In genomic region chr4:45013537-45013936, GRCm38 (mm10) we compare ENCODE assay signal across 8 mouse cellular contexts. TPM values are rescaled to one million over a fixed set of nuclear protein-coding genes. Genes with fewer than 3 reads are reported as not detected.
A peak's percentile ranks its signal among the peaks of the same experiment; 100 is the strongest.
DNase-seq lines count a peak whose midpoint lies in the region; ATAC-seq and TF ChIP-seq lines count a peak whose summit lies in the region.

No protein-coding gene starts in this region.

- peak overlapping the region; percentile 97 for H3K4me3 ChIP-seq in layer of hippocampus, adult 2 months
- peak overlapping the region; percentile 84; the same call in 1 of the 2 replicates for H3K4me3 ChIP-seq in brown adipose tissue, adult 24 weeks (ENCODE audit: insufficient read depth, low read depth, low read length)
- H3K4me3 ChIP-seq in hindbrain, embryonic 14.5 days (replicated peaks; ENCODE audit: low read length): peak overlapping the region; percentile 60
- peak overlapping the region; percentile 59 for H3K4me3 ChIP-seq in midbrain, embryonic 16.5 days (ENCODE audit: low read depth, low read length)

- H3K27ac ChIP-seq in layer of hippocampus, adult 2 months: peak overlapping the region; percentile 90; the same call in 1 of the 2 replicates
- no peak overlapping the region for H3K27ac ChIP-seq in brown adipose tissue, adult 24 weeks (replicated peaks; ENCODE audit: low read depth, low read length)
- H3K27ac ChIP-seq in hindbrain, embryonic 14.5 days: peak overlapping the region; percentile 72; the same call in 1 of the 2 replicates
- H3K27ac ChIP-seq in midbrain, embryonic 16.5 days (ENCODE audit: low read length): no peak overlapping the region; the same call in 1 of the 2 replicates

- H3K36me3 ChIP-seq in hindbrain, embryonic 14.5 days (replicated peaks; ENCODE audit: control insufficient read depth, insufficient read depth): no peaks in the 10 kb centered on the region
- no peaks in the 10 kb centered on the region for H3K36me3 ChIP-seq in midbrain, embryonic 16.5 days (ENCODE audit: control insufficient read depth, insufficient read depth, low read length)

- no peaks in the 10 kb centered on the region for H3K9me3 ChIP-seq in hindbrain, embryonic 14.5 days (ENCODE audit: control insufficient read depth, low read length)
- no peaks in the 10 kb centered on the region for H3K9me3 ChIP-seq in midbrain, embryonic 16.5 days (replicated peaks; ENCODE audit: control insufficient read depth, low read length, poor library complexity, severe bottlenecking)

- H3K4me2 ChIP-seq in hindbrain, embryonic 14.5 days (replicated peaks): peak overlapping the region; percentile 76
- peak overlapping the region; percentile 68 for H3K4me2 ChIP-seq in midbrain, embryonic 16.5 days (ENCODE audit: low read length)

- DNase-seq in layer of hippocampus, adult 2 months (ENCODE audit: low spot score in 2 of 2): no peak
- DNase-seq in layer of hippocampus, adult 8-10 months (ENCODE audit: low spot score in 2 of 2): no peak
- no peak for DNase-seq in hindbrain, embryonic 14.5 days (ENCODE audit: low spot score)
- DNase-seq in gastrocnemius, adult 18-20 months (ENCODE audit: low spot score): no peak
- DNase-seq in left cerebral cortex, postnatal 10 days (ENCODE audit: extremely low spot score in 1 of 2, low spot score in 2 of 2): no peak
- DNase-seq in adrenal gland, adult 8-10 months: no peak

- ATAC-seq in hindbrain, embryonic 14.5 days (ENCODE audit: low FRiP score): no peak
- ATAC-seq in midbrain, embryonic 16.5 days: no peak

- peaks cover 2% of the 10 kb centered on the region for H3K4me1 ChIP-seq in brown adipose tissue, adult 24 weeks (ENCODE audit: control insufficient read depth, insufficient read depth, insufficient read length, low read length)
- H3K4me1 ChIP-seq in hindbrain, embryonic 14.5 days (replicated peaks; ENCODE audit: control insufficient read depth, insufficient read depth, low read length): peaks cover 28% of the 10 kb centered on the region
- peaks cover 24% of the 10 kb centered on the region for H3K4me1 ChIP-seq in midbrain, embryonic 16.5 days (ENCODE audit: control insufficient read depth, insufficient read depth, low read length)

- no peak for TF ChIP-seq CTCF in layer of hippocampus, adult 2 months (conservative IDR thresholded peaks at IDR 0.05)

- H3K9ac ChIP-seq in hindbrain, embryonic 14.5 days: peak overlapping the region; percentile 63
- H3K9ac ChIP-seq in midbrain, embryonic 16.5 days (ENCODE audit: low read depth, low read length): peak overlapping the region; percentile 60

- intact Hi-C loops in left cerebral cortex, postnatal 10 days (cut with DNase I): loop anchor here (10.0 kb wide), 1 partner anchor 841 kb away; no protein-coding TSS in a partner anchor

- 10% methylated on average over 2 of the region's 2 CpGs for WGBS in hindbrain, embryonic 14.5 days
- 6% methylated on average over 2 of the region's 2 CpGs for WGBS in midbrain, embryonic 16.5 days

- H3K27me3 ChIP-seq in hindbrain, embryonic 14.5 days (ENCODE audit: control insufficient read depth, insufficient read depth, low read length): no peaks in the 10 kb centered on the region
- no peaks in the 10 kb centered on the region for H3K27me3 ChIP-seq in midbrain, embryonic 16.5 days (ENCODE audit: control insufficient read depth, insufficient read depth, low read depth, low read length)

RNA-seq across cellular contexts. Expression of gene Zbtb5, which starts 1.3 kb away (rescaled TPM):
- 10 to 100 TPM in 1 of 2 experiments, 1 to 10 TPM in 1; 9.3 to 10.1 TPM for total RNA-seq in layer of hippocampus, adult 2 months (2021)
- 10 to 100 TPM in 1 of 4 experiments, 1 to 10 TPM in 3; 9.4 to 10.6 (median 9.7) TPM for total RNA-seq in layer of hippocampus, adult 8-10 months (2022)
- 4.0 and 5.0 TPM in 2 replicates for polyA plus RNA-seq in brown adipose tissue, adult 24 weeks (2012; ENCODE audit: insufficient read depth, insufficient read length, missing spikeins)
- polyA plus RNA-seq in hindbrain, embryonic 14.5 days (2014; fragmentation: Nextera tagmentation; extraction: Ambion mirVana): 45.7 and 48.7 TPM in 2 replicates
- polyA plus RNA-seq in midbrain, embryonic 16.5 days (2015; fragmentation: Nextera tagmentation; extraction: Ambion mirVana): 44.5 and 48.7 TPM in 2 replicates
- 1 to 10 TPM; 2.0 to 2.3 TPM for total RNA-seq in gastrocnemius, adult 18-20 months (2021)
- total RNA-seq in left cerebral cortex, postnatal 10 days (2021): 10 to 100 TPM; 17.3 to 18.6 TPM
- total RNA-seq in adrenal gland, adult 8-10 months (2022): 10 to 100 TPM; 11.4 to 14.5 (median 13.5) TPM

RNA-seq across cellular contexts. Expression of gene Polr1e, which starts 4.8 kb away (rescaled TPM):
- total RNA-seq in layer of hippocampus, adult 2 months (2021): 10 to 100 TPM; 11.3 to 12.8 TPM
- total RNA-seq in layer of hippocampus, adult 8-10 months (2022): 10 to 100 TPM in 3 of 4 experiments, 1 to 10 TPM in 1; 9.1 to 12.0 (median 11.4) TPM
- polyA plus RNA-seq in brown adipose tissue, adult 24 weeks (2012; ENCODE audit: insufficient read depth, insufficient read length, missing spikeins): 8.6 and 10.1 TPM in 2 replicates
- polyA plus RNA-seq in hindbrain, embryonic 14.5 days (2014; fragmentation: Nextera tagmentation; extraction: Ambion mirVana): 32.0 and 37.2 TPM in 2 replicates
- 31.7 and 33.2 TPM in 2 replicates for polyA plus RNA-seq in midbrain, embryonic 16.5 days (2015; fragmentation: Nextera tagmentation; extraction: Ambion mirVana)
- total RNA-seq in gastrocnemius, adult 18-20 months (2021): 1 to 10 TPM; 4.1 to 4.5 TPM
- 10 to 100 TPM; 17.2 to 20.5 TPM for total RNA-seq in left cerebral cortex, postnatal 10 days (2021)
- 10 to 100 TPM; 13.7 to 24.5 (median 17.6) TPM for total RNA-seq in adrenal gland, adult 8-10 months (2022)

RNA-seq across cellular contexts. Expression of gene Grhpr, which starts 32.3 kb away (rescaled TPM):
- 10 to 100 TPM; 26.2 to 29.2 TPM for total RNA-seq in layer of hippocampus, adult 2 months (2021)
- total RNA-seq in layer of hippocampus, adult 8-10 months (2022): 10 to 100 TPM; 25.5 to 33.4 (median 30.7) TPM
- 50.3 and 55.8 TPM in 2 replicates for polyA plus RNA-seq in brown adipose tissue, adult 24 weeks (2012; ENCODE audit: insufficient read depth, insufficient read length, missing spikeins)
- 27.0 and 28.5 TPM in 2 replicates for polyA plus RNA-seq in hindbrain, embryonic 14.5 days (2014; fragmentation: Nextera tagmentation; extraction: Ambion mirVana)
- polyA plus RNA-seq in midbrain, embryonic 16.5 days (2015; fragmentation: Nextera tagmentation; extraction: Ambion mirVana): 23.9 and 27.2 TPM in 2 replicates
- 10 to 100 TPM; 21.9 to 28.0 TPM for total RNA-seq in gastrocnemius, adult 18-20 months (2021)
- 10 to 100 TPM in 1 of 2 experiments, 1 to 10 TPM in 1; 9.5 to 10.1 TPM for total RNA-seq in left cerebral cortex, postnatal 10 days (2021)
- 100 to 1,000 TPM; 223 to 249 (median 233) TPM for total RNA-seq in adrenal gland, adult 8-10 months (2022)

Comparison
In these comparisons a context has a peak if more than half of its experiments do, and no peak if none do; other contexts are left out.
1. H3K27ac ChIP-seq: peak in layer of hippocampus, adult 2 months (single experiment) and hindbrain, embryonic 14.5 days (single experiment); none in brown adipose tissue, adult 24 weeks (single experiment) and midbrain, embryonic 16.5 days (single experiment).
2. RNA of gene Grhpr, which starts 32.3 kb away (total RNA-seq): 223 to 249 TPM in adrenal gland, adult 8-10 months; 25.5 to 33.4 TPM in layer of hippocampus, adult 8-10 months, 26.2 to 29.2 TPM in layer of hippocampus, adult 2 months, 21.9 to 28.0 TPM in gastrocnemius, adult 18-20 months and 9.5 to 10.1 TPM in left cerebral cortex, postnatal 10 days; every median in the first group is over 4 times any median in the second.
3. Peak in every context shown above with its lines, with median percentiles within 50 percentile points of each other: H3K4me3 ChIP-seq.